Mouse (Mus musculus): Measurements from ENCODE around the gene Olfr1337. TPM values are rescaled to one million over a fixed set of nuclear protein-coding genes. Genes with fewer than 3 reads are reported as not detected.

Gene Olfr1337
- polyA plus RNA-seq, 1 experiment from 2014 or later: not detected

Other genes starting within 250 kb of the Olfr1337 start
- 3.2 and 4.1 TPM in 2 replicates for gene Tmem125, start 238.5 kb downstream of the Olfr1337 start, polyA plus RNA-seq (2014; fragmentation: Nextera tagmentation; extraction: Ambion mirVana)
- gene Cfap57, start 161.8 kb downstream of the Olfr1337 start, polyA plus RNA-seq (2014; fragmentation: Nextera tagmentation; extraction: Ambion mirVana): 0.08 and 0.17 TPM in 2 replicates
- gene Ebna1bp2, start 161.8 kb downstream of the Olfr1337 start, polyA plus RNA-seq (2014; fragmentation: Nextera tagmentation; extraction: Ambion mirVana): 199 and 222 TPM in 2 replicates
- not detected in 2 replicates for gene Olfr62, start 123.6 kb downstream of the Olfr1337 start, polyA plus RNA-seq (2014; fragmentation: Nextera tagmentation; extraction: Ambion mirVana)
- gene Olfr1342, start 89.8 kb downstream of the Olfr1337 start, polyA plus RNA-seq (2014; fragmentation: Nextera tagmentation; extraction: Ambion mirVana): 0.15 TPM in 1 of 2 replicates, not detected in the other
- gene Olfr1341, start 79.1 kb downstream of the Olfr1337 start, polyA plus RNA-seq (2014; fragmentation: Nextera tagmentation; extraction: Ambion mirVana): not detected in 2 replicates
- not detected in 2 replicates for gene Olfr1340, start 62.4 kb downstream of the Olfr1337 start, polyA plus RNA-seq (2014; fragmentation: Nextera tagmentation; extraction: Ambion mirVana)
- not detected in 2 replicates for gene Olfr1339, start 50.4 kb downstream of the Olfr1337 start, polyA plus RNA-seq (2014; fragmentation: Nextera tagmentation; extraction: Ambion mirVana)
- gene Olfr1338, start 23.8 kb downstream of the Olfr1337 start, polyA plus RNA-seq (2014; fragmentation: Nextera tagmentation; extraction: Ambion mirVana): not detected in 2 replicates
- gene Olfr1335, start 27.4 kb upstream of the Olfr1337 start, polyA plus RNA-seq (2014; fragmentation: Nextera tagmentation; extraction: Ambion mirVana): not detected in 2 replicates
- not detected in 2 replicates for gene Olfr1333, start 53.7 kb upstream of the Olfr1337 start, polyA plus RNA-seq (2014; fragmentation: Nextera tagmentation; extraction: Ambion mirVana)
- not detected in 2 replicates for gene Olfr1331, start 82.1 kb upstream of the Olfr1337 start, polyA plus RNA-seq (2014; fragmentation: Nextera tagmentation; extraction: Ambion mirVana)
- not detected in 2 replicates for gene Olfr1330, start 106.0 kb upstream of the Olfr1337 start, polyA plus RNA-seq (2014; fragmentation: Nextera tagmentation; extraction: Ambion mirVana)
- gene Olfr1329, start 134.9 kb upstream of the Olfr1337 start, polyA plus RNA-seq (2014; fragmentation: Nextera tagmentation; extraction: Ambion mirVana): not detected in 2 replicates
- gene Olfr1328, start 156.0 kb upstream of the Olfr1337 start, polyA plus RNA-seq (2014; fragmentation: Nextera tagmentation; extraction: Ambion mirVana): not detected in 2 replicates
- gene Lao1, start 179.0 kb upstream of the Olfr1337 start, polyA plus RNA-seq (2014; fragmentation: Nextera tagmentation; extraction: Ambion mirVana): not detected in 2 replicates